In the genomic region with DNA sequence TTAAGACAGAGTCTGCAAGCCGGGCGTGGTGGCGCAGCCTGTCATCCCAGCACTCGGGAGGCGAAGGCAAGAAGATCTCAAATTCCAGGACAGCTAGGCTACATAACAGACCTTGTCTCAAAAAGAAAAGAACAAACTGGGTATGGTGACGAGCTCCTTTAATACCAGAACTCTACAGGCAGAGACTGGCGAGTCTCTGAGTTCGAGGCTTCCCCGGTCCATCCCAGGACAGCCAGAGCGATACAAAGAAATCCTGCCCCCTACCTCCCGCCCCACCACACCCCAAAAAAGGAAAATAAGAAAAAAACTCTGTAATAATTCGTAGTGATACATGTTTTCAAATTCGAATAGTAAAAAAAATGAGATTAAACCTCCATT, we compare ENCODE assay signal across 8 mouse cellular contexts. TPM values are rescaled to one million over a fixed set of nuclear protein-coding genes. Genes with fewer than 3 reads are reported as not detected.
DNase-seq lines count a peak whose midpoint lies in the region; ATAC-seq and TF ChIP-seq lines count a peak whose summit lies in the region.

No protein-coding gene starts in this region.

- peaks cover 53% of the 10 kb centered on the region for H3K36me3 ChIP-seq in kidney, embryonic 15.5 days
- peaks cover 35% of the 10 kb centered on the region for H3K36me3 ChIP-seq in hindbrain, embryonic 12.5 days
- H3K36me3 ChIP-seq in midbrain, embryonic 13.5 days, result peaks cover 42% of the 10 kb centered on the region

- no peak for DNase-seq in kidney, postnatal 36 days
- DNase-seq in cerebellum, adult 8-10 months, result no peak
- DNase-seq in spleen, postnatal 36 days (ENCODE audit: low spot score in 2 of 2), result no peak

- H3K27me3 ChIP-seq in kidney, embryonic 15.5 days, result no peaks in the 10 kb centered on the region
- H3K27me3 ChIP-seq in hindbrain, embryonic 12.5 days, result no peaks in the 10 kb centered on the region
- H3K27me3 ChIP-seq in midbrain, embryonic 13.5 days, result no peaks in the 10 kb centered on the region

- peak overlapping the region; percentile 82 for H3K4me3 ChIP-seq in kidney, embryonic 15.5 days (replicated peaks)
- H3K4me3 ChIP-seq in bone marrow macrophage, adult 2 months (ENCODE audit: insufficient read depth, low read length), result peak overlapping the region; percentile 92
- H3K4me3 ChIP-seq in hindbrain, embryonic 12.5 days, result peak overlapping the region; percentile 83
- peak overlapping the region; percentile 91 for H3K4me3 ChIP-seq in midbrain, embryonic 13.5 days (replicated peaks)

- no peak for TF ChIP-seq CTCF in bone marrow macrophage, adult 2 months (IDR thresholded peaks at IDR 0.05; ENCODE audit: low read depth, low read length)

- 0 out of 2 replicates have a peak, but pooled peaks have one; percentile 1 for ATAC-seq in kidney, embryonic 15.5 days (replicated peaks; ENCODE audit: low FRiP score)
- ATAC-seq in hindbrain, embryonic 12.5 days (ENCODE audit: low FRiP score), result no peak
- ATAC-seq in midbrain, embryonic 13.5 days, result no peak
- ATAC-seq in monocyte, adult 5-6 weeks (replicated peaks; ENCODE audit: insufficient number of reproducible peaks, low FRiP score, low TSS enrichment, poor library complexity, severe bottlenecking), result no peak

- no peaks in the 10 kb centered on the region for H3K9me3 ChIP-seq in kidney, embryonic 15.5 days (replicated peaks)
- no peaks in the 10 kb centered on the region for H3K9me3 ChIP-seq in hindbrain, embryonic 12.5 days (replicated peaks)
- no peaks in the 10 kb centered on the region for H3K9me3 ChIP-seq in midbrain, embryonic 13.5 days

- peak overlapping the region; percentile 97 for H3K27ac ChIP-seq in kidney, embryonic 15.5 days
- H3K27ac ChIP-seq in bone marrow macrophage, adult 2 months (ENCODE audit: insufficient read depth, low read depth, low read length), result peak overlapping the region; percentile 95
- peak overlapping the region; percentile 91 for H3K27ac ChIP-seq in hindbrain, embryonic 12.5 days
- peak overlapping the region; percentile 91 for H3K27ac ChIP-seq in midbrain, embryonic 13.5 days

- 4% methylated on average over 13 of the region's 13 CpGs for WGBS in kidney, embryonic 15.5 days
- 4% methylated on average over 13 of the region's 13 CpGs for WGBS in hindbrain, embryonic 12.5 days
- WGBS in midbrain, embryonic 13.5 days, result 5% methylated on average over 13 of the region's 13 CpGs

- peak overlapping the region; percentile 82 for H3K4me2 ChIP-seq in kidney, embryonic 15.5 days
- H3K4me2 ChIP-seq in hindbrain, embryonic 12.5 days (replicated peaks), result peak overlapping the region; percentile 61
- H3K4me2 ChIP-seq in midbrain, embryonic 13.5 days (replicated peaks), result peak overlapping the region; percentile 88

- no peak for TF ChIP-seq POLR2A in bone marrow macrophage, adult 2 months (IDR thresholded peaks at IDR 0.05; ENCODE audit: borderline replicate concordance, low read depth, low read length)

- peak overlapping the region; percentile 84 for H3K9ac ChIP-seq in kidney, embryonic 15.5 days
- H3K9ac ChIP-seq in hindbrain, embryonic 12.5 days, result peak overlapping the region; percentile 80
- H3K9ac ChIP-seq in midbrain, embryonic 13.5 days (replicated peaks), result peak overlapping the region; percentile 84

- peaks cover 10% of the 10 kb centered on the region for H3K4me1 ChIP-seq in kidney, embryonic 15.5 days
- H3K4me1 ChIP-seq in bone marrow macrophage, adult 2 months (ENCODE audit: control insufficient read depth, insufficient read depth, low read length), result peaks cover 15% of the 10 kb centered on the region
- peaks cover 3% of the 10 kb centered on the region for H3K4me1 ChIP-seq in hindbrain, embryonic 12.5 days
- peaks cover 14% of the 10 kb centered on the region for H3K4me1 ChIP-seq in midbrain, embryonic 13.5 days (replicated peaks)

RNA-seq across cellular contexts. Expression of a gene that starts 0.9 kb away (rescaled TPM):
- polyA plus RNA-seq in kidney, embryonic 15.5 days (2015; fragmentation: Nextera tagmentation; extraction: Ambion mirVana), result 24.4 and 25.5 TPM in 2 replicates
- 16.6 and 20.3 TPM in 2 replicates for polyA plus RNA-seq in bone marrow macrophage, adult 2 months (2012; ENCODE audit: insufficient read depth, insufficient read length, missing spikeins)
- polyA plus RNA-seq in hindbrain, embryonic 12.5 days (2016; fragmentation: Nextera tagmentation; extraction: Ambion mirVana), result 28.1 and 29.7 TPM in 2 replicates
- 27.7 and 28.8 TPM in 2 replicates for polyA plus RNA-seq in midbrain, embryonic 13.5 days (2015; fragmentation: Nextera tagmentation; extraction: Ambion mirVana)
- total RNA-seq in monocyte, adult 5-6 weeks (2017), result 43.0 to 51.5 TPM (median 49.7 TPM) in 3 replicates

RNA-seq across cellular contexts. Expression of a gene that starts 12.7 kb away (rescaled TPM):
- polyA plus RNA-seq in kidney, embryonic 15.5 days (2015; fragmentation: Nextera tagmentation; extraction: Ambion mirVana), result 0.43 and 0.51 TPM in 2 replicates
- polyA plus RNA-seq in bone marrow macrophage, adult 2 months (2012; ENCODE audit: insufficient read depth, insufficient read length, missing spikeins), result not detected in 2 replicates
- polyA plus RNA-seq in hindbrain, embryonic 12.5 days (2016; fragmentation: Nextera tagmentation; extraction: Ambion mirVana), result not detected in 2 replicates
- polyA plus RNA-seq in midbrain, embryonic 13.5 days (2015; fragmentation: Nextera tagmentation; extraction: Ambion mirVana), result not detected in 2 replicates
- total RNA-seq in monocyte, adult 5-6 weeks (2017), result 2.7 to 6.8 TPM in 2 of 3 replicates, not detected in the other

RNA-seq across cellular contexts. Expression of a gene that starts 35.1 kb away (rescaled TPM):
- 218 and 219 TPM in 2 replicates for polyA plus RNA-seq in kidney, embryonic 15.5 days (2015; fragmentation: Nextera tagmentation; extraction: Ambion mirVana)
- 49.7 and 67.7 TPM in 2 replicates for polyA plus RNA-seq in bone marrow macrophage, adult 2 months (2012; ENCODE audit: insufficient read depth, insufficient read length, missing spikeins)
- polyA plus RNA-seq in hindbrain, embryonic 12.5 days (2016; fragmentation: Nextera tagmentation; extraction: Ambion mirVana), result 349 and 355 TPM in 2 replicates
- 401 and 405 TPM in 2 replicates for polyA plus RNA-seq in midbrain, embryonic 13.5 days (2015; fragmentation: Nextera tagmentation; extraction: Ambion mirVana)
- 51.4 to 98.7 TPM (median 74.8 TPM) in 3 replicates for total RNA-seq in monocyte, adult 5-6 weeks (2017)

RNA-seq across cellular contexts. Expression of a gene that starts 42.2 kb away (rescaled TPM):
- 97.6 and 99.1 TPM in 2 replicates for polyA plus RNA-seq in kidney, embryonic 15.5 days (2015; fragmentation: Nextera tagmentation; extraction: Ambion mirVana)
- polyA plus RNA-seq in bone marrow macrophage, adult 2 months (2012; ENCODE audit: insufficient read depth, insufficient read length, missing spikeins), result 98.9 and 99.9 TPM in 2 replicates
- 123 and 125 TPM in 2 replicates for polyA plus RNA-seq in hindbrain, embryonic 12.5 days (2016; fragmentation: Nextera tagmentation; extraction: Ambion mirVana)
- 114 and 122 TPM in 2 replicates for polyA plus RNA-seq in midbrain, embryonic 13.5 days (2015; fragmentation: Nextera tagmentation; extraction: Ambion mirVana)
- 31.6 to 40.4 TPM (median 36.6 TPM) in 3 replicates for total RNA-seq in monocyte, adult 5-6 weeks (2017)
